In the genomic region with DNA sequence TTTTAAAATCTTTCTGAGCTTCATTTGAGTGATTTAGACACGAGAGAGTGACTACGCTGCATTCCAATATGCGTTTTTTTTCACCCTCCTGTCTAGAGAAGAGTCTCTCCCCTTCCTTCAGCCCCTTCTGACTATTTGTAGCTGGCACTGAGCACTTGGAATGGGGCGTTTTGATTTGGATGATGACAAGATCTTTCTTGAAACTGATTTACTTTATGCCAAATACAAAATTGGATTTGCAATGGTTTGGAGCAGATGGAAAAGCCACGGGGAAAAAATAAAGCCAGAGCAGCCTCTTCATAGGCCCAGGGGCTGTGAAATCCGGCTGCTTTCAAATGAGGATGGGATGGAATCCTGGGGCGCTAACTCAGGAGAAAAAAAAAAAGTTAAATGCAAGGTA, we compare ENCODE assay signal across 17 mouse cellular contexts.
DNase-seq lines count a peak whose midpoint lies in the region; TF ChIP-seq lines count a peak whose summit lies in the region.
"Had no signal": no experiment of that assay in that cellular context is flagged by ENCODE, and none has a peak within 500 bp of the region (broad histone marks: within the 10 kb centered on the region; RNA-seq: fewer than 3 reads in every experiment).

No protein-coding gene starts in this region.

- no peak overlapping the region for H3K4me3 ChIP-seq in layer of hippocampus, adult 2 months
- H3K4me3 ChIP-seq: hindbrain, embryonic 15.5 days; myocyte had no signal

- DNase-seq in cerebellum, adult 11-12 months: peak; percentile 3
- DNase-seq in cerebellum, adult 11 months: no peak
- peak; percentile 3 to 17 for DNase-seq in left cerebral cortex, postnatal 14 days (ENCODE audit: low spot score in 2 of 2)
- no peak for DNase-seq in left cerebral cortex, adult 9 months (ENCODE audit: low spot score in 2 of 2)
- DNase-seq in cerebellum, adult 8-10 months: peak; percentile 1
- DNase-seq in layer of hippocampus, adult 2 months (ENCODE audit: low spot score in 2 of 2): peak; percentile 12 to 24
- no peak for DNase-seq in MN1 (ENCODE audit: low spot score)
- no peak for DNase-seq in adrenal gland, adult 18-20 months (ENCODE audit: low spot score in 2 of 2)
- DNase-seq: adrenal gland, postnatal 36 days; gastrocnemius, postnatal 14 days; heart, postnatal 14 days; kidney, adult 11 months; kidney, postnatal 4 days; retina, postnatal 1 day had no signal

- peak overlapping the region; percentile 53; the same call in 1 of the 2 replicates for H3K27ac ChIP-seq in layer of hippocampus, adult 2 months
- H3K27ac ChIP-seq: hindbrain, embryonic 15.5 days; liver, embryonic 14.5 days had no signal

- no peak for TF ChIP-seq CTCF in layer of hippocampus, adult 2 months (conservative IDR thresholded peaks at IDR 0.05)

- intact Hi-C loops in left cerebral cortex, postnatal 14 days (cut with DNase I): no loop called here

Comparison
In these comparisons a context has a peak if more than half of its experiments do, and no peak if none do; other contexts are left out.
1. DNase-seq: peak in cerebellum, adult 11-12 months (single experiment), left cerebral cortex, postnatal 14 days (2 of 2), cerebellum, adult 8-10 months (single experiment) and layer of hippocampus, adult 2 months (2 of 2); none in cerebellum, adult 11 months (single experiment), left cerebral cortex, adult 9 months (0 of 2), MN1 (single experiment) and adrenal gland, adult 18-20 months (0 of 2).